Mouse (Mus musculus): ENCODE results near the gene Selenos.

GRCm38 (mm10) chr7:66120702-66121396, 41.4 kb downstream of the Selenos start:
- TF ChIP-seq POLR2A (IDR thresholded peaks at IDR 0.05; ENCODE audit: extremely low read depth, insufficient read depth, low read length) (no peak), CTCF (IDR thresholded peaks at IDR 0.05; ENCODE audit: extremely low read depth, insufficient read depth, low read length) (no peak)
